Mouse (Mus musculus): ENCODE results near the gene Crtam.

Crtam gene

GRCm38 (mm10) chr9:40964418-40964714, 40.1 kb downstream of the Crtam start:
- TF ChIP-seq GATA4 (IDR thresholded peaks at IDR 0.05; ENCODE audit: insufficient replicate concordance, low read length), result no peak

GRCm38 (mm10) chr9:40963586-40964417, 40.6 kb downstream of the Crtam start, which contains the start of gene Jhy:
Jhy (minus strand) TSS chr9:40964118.
- TF ChIP-seq GATA4 (IDR thresholded peaks at IDR 0.05; ENCODE audit: insufficient replicate concordance, low read length), result no peak

GRCm38 (mm10) chr9:40961401-40961800, 43.0 kb downstream of the Crtam start:
- TF ChIP-seq GATA4 (IDR thresholded peaks at IDR 0.05; ENCODE audit: insufficient replicate concordance, low read length), result no peak

- TF ChIP-seq GATA4 (IDR thresholded peaks at IDR 0.05; ENCODE audit: insufficient replicate concordance, low read length), result no peak
Observed at GRCm38 (mm10) chr9:40949039-40949615, 55.3 kb downstream of the Crtam start.

- TF ChIP-seq GATA4 (IDR thresholded peaks at IDR 0.05; ENCODE audit: insufficient replicate concordance, low read length), result no peak
Observed at GRCm38 (mm10) chr9:40948473-40948872, 56.0 kb downstream of the Crtam start.

- TF ChIP-seq GATA4 (IDR thresholded peaks at IDR 0.05; ENCODE audit: insufficient replicate concordance, low read length), result no peak
Observed at GRCm38 (mm10) chr9:40947131-40947530, 57.3 kb downstream of the Crtam start.

GRCm38 (mm10) chr9:40937425-40937824, 67.0 kb downstream of the Crtam start:
- TF ChIP-seq GATA4 (IDR thresholded peaks at IDR 0.05; ENCODE audit: insufficient replicate concordance, low read length), result no peak

- TF ChIP-seq GATA4 (IDR thresholded peaks at IDR 0.05; ENCODE audit: insufficient replicate concordance, low read length), result no peak
Observed at GRCm38 (mm10) chr9:40933323-40933722, 71.1 kb downstream of the Crtam start.

- no peak for TF ChIP-seq GATA4 (IDR thresholded peaks at IDR 0.05; ENCODE audit: insufficient replicate concordance, low read length)
Observed at GRCm38 (mm10) chr9:40927351-40927980, 77.0 kb downstream of the Crtam start.
